Mouse (Mus musculus) cerebellum, adult (tissue): ENCODE data around the gene Usp13.

Experiments
- ATAC-seq: cut with Nextera tagmentation; 2 replicates; pipeline ENCODE4 v1.9.2; 2017; ENCODE audit warnings: mild to moderate bottlenecking, moderate library complexity, mixed read lengths; ENCODE audit not compliant: insufficient number of reproducible peaks, low FRiP score, low TSS enrichment

Usp13 gene

DNA sequence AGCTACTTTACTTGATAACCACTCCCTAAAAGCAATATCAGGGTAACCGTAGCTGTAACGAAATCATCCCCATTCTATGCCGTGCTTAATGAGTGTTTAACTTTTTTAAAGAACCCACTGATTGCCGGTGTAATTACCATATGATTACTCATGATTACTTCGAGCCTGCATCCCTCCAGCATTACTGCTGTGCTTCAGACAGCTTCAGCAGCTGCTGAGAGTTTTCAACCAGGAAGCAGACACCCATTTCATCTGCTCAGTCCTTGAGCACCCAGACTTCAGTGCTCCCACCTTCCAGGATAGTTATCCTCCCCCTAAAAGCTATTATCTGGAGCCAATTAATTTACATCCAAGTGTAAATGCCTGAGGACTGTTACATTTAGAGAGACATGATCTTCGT, 106.8 kb downstream of the Usp13 start:
- ATAC-seq = no peak

- no peak; the same call in 1 of the 2 replicates for ATAC-seq
These were observed 122.6 kb downstream of the Usp13 start for GRCm38 (mm10) chr3:32939802-32940501.

- no peak for ATAC-seq
These were observed 130.1 kb downstream of the Usp13 start for GRCm38 (mm10) chr3:32947486-32947885.

- no peak for ATAC-seq
These were observed 134.0 kb downstream of the Usp13 start for GRCm38 (mm10) chr3:32951382-32951781.

DNA sequence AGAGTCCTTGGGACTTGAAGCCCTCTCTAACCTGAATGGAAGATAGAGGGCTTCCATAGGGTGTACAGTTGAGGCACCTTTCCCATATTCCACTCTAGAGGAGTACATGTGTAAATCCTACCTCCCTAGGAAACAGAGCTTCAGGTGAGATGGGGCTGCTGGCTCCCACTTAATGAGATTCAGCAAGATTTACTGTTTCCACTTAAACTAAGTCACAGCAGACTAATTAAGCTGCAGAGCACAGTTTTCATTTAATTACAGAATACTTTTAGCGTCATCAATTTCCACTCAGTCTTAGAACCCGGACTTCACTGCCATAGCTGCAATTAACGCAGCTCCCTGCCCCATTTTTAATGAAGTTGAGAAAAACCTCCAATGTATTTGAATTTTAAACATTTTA, 144.1 kb downstream of the Usp13 start:
- ATAC-seq = no peak

GRCm38 (mm10) chr3:32965528-32965927, 148.2 kb downstream of the Usp13 start:
- ATAC-seq = no peak

- ATAC-seq = no peak
These were observed 151.5 kb downstream of the Usp13 start for GRCm38 (mm10) chr3:32968671-32969425.

GRCm38 (mm10) chr3:32970257-32970656, 152.9 kb downstream of the Usp13 start:
- no peak for ATAC-seq

DNA sequence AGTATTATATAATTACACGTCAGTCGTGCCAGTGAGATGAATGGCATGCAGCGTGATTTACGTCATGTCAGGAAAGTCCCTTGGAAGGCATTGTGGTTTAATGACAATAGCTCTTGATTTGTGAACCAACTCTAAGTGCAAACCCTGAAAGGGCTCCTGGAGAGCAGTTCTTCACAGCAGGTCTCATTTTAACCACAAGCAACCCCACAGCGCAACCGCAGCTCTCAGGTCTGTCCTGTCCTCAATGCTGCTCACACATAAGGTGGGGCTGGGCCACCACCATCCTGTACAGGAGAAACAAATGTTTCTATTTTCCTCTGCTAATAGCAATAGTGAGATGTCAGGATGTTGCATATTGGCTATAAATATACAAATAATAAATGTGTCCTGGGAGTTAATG, 161.9 kb downstream of the Usp13 start:
- no peak for ATAC-seq

DNA sequence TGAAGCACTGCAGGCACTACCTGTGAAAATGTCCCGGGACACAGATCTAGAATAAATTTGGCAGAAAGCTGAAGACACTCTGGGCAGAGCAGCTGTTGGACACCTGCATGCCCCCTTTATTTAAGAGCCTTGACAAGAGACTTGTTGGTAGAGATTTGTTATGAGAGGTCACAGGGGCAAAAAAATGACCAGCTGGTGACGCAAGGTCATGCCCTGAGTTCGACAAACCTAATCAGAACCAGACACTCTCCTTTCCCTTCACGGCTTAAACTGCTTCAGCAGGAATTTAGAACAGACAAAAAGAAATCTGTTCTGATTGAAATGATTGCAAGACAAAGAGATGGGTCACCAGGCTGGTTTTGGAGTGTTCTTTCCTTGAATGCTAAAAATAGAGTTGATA, 162.6 kb downstream of the Usp13 start:
- ATAC-seq = no peak

- ATAC-seq = no peak
These were observed 167.8 kb downstream of the Usp13 start for GRCm38 (mm10) chr3:32985141-32985540.
